Mouse (Mus musculus) stomach, embryonic 14.5 days (tissue): ENCODE results near the gene Zfp146. TPM values are rescaled to one million over a fixed set of nuclear protein-coding genes. Genes with fewer than 3 reads are reported as not detected.

Experiments
- ATAC-seq: fragments of 200-750 bp; cut with Nextera tagmentation; 2 replicates; pipeline ENCODE4 v1.8.0; 2017; ENCODE audit warnings: low read depth, moderate TSS enrichment; ENCODE audit not compliant: insufficient number of reproducible peaks, insufficient read depth, low FRiP score
- H3K27ac ChIP-seq: fragments of 300-500 bp; sonication (generic); 2 replicates; pipeline ENCODE4 v1.5.1; 2014; ENCODE audit warnings: mild to moderate bottlenecking, low read length, moderate library complexity, mixed read lengths
- H3K27me3 ChIP-seq: fragments of 300-500 bp; sonication (generic); 2 replicates; pipeline ENCODE4 v1.6.1; 2014; ENCODE audit warnings: low read length, control low read depth, mixed read lengths; ENCODE audit not compliant: control insufficient read depth, insufficient read depth
- H3K36me3 ChIP-seq: fragments of 300-500 bp; sonication (generic); 2 replicates; pipeline ENCODE4 v1.6.1; 2014; ENCODE audit warnings: mild to moderate bottlenecking, control low read depth, low read length, moderate library complexity, mixed read lengths; ENCODE audit not compliant: control insufficient read depth, insufficient read depth
- H3K4me1 ChIP-seq: fragments of 300-500 bp; sonication (generic); 2 replicates; pipeline ENCODE4 v1.6.1; 2014; ENCODE audit warnings: low read length, control low read depth, mixed read lengths; ENCODE audit not compliant: control insufficient read depth, insufficient read depth
- H3K4me2 ChIP-seq: fragments of 300-500 bp; sonication (generic); replicated peaks from 2 replicates; pipeline ENCODE4 v1.6.1; 2014; ENCODE audit warnings: low read depth, low read length, control low read depth
- H3K4me3 ChIP-seq: fragments of 300-500 bp; sonication (generic); 2 replicates; pipeline ENCODE4 v1.5.1; 2014; ENCODE audit warnings: low read depth, low read length, control low read depth
- H3K9ac ChIP-seq: fragments of 300-500 bp; sonication (generic); replicated peaks from 2 replicates; pipeline ENCODE4 v1.6.1; 2014; ENCODE audit warnings: low read depth, mild to moderate bottlenecking, control low read depth, low read length, moderate library complexity, mixed read lengths
- H3K9me3 ChIP-seq: fragments of 300-500 bp; sonication (generic); 2 replicates; pipeline ENCODE4 v1.6.1; 2016; ENCODE audit warnings: low read depth, low read length, control low read depth; ENCODE audit not compliant: control insufficient read depth
- WGBS: fragments of 180-500 bp; shearing (Covaris S2); extraction: QIAGEN DNeasy Blood & Tissue Kit; methylation state at CpG from one replicate; pipeline ENCODE4 v1.1.7; 2014; 5-methylcytosine and 5-hydroxymethylcytosine counted together
- polyA plus RNA-seq: library from polyadenylated mRNA; unstranded; fragments of >200 nt; fragmentation: Nextera tagmentation; extraction: Ambion mirVana; gene quantifications from 2 replicates; pipeline ENCODE4 v1.2.1, GENCODE M21; 2014

Zfp146 gene
- polyA plus RNA-seq, 1 experiment from 2014 or later = 19.6 TPM

GRCm38 (mm10) chr7:30164745-30165144, 4.8 kb downstream of the Zfp146 start:
- peaks cover 48% of the 10 kb centered on the region for H3K36me3 ChIP-seq
- H3K9ac ChIP-seq = no peak overlapping the region
- H3K4me1 ChIP-seq = peaks cover 4% of the 10 kb centered on the region; the same call in 1 of the 2 replicates
- WGBS = 95% methylated on average over 2 of the region's 2 CpGs
- ATAC-seq = no peak
- H3K4me3 ChIP-seq = no peak overlapping the region
- H3K9me3 ChIP-seq = peaks cover 66% of the 10 kb centered on the region
- H3K4me2 ChIP-seq = no peak overlapping the region
- no peaks in the 10 kb centered on the region for H3K27me3 ChIP-seq
- no peak overlapping the region for H3K27ac ChIP-seq

GRCm38 (mm10) chr7:30163113-30163512, 6.4 kb downstream of the Zfp146 start:
- Histone ChIP-seq H3K27ac (no peak overlapping the region), H3K9me3 (peaks cover 82% of the 10 kb centered on the region), H3K4me2 (no peak overlapping the region), H3K4me1 (peaks cover under 1% of the 10 kb centered on the region; the same call in 1 of the 2 replicates), H3K27me3 (no peaks in the 10 kb centered on the region), H3K4me3 (no peak overlapping the region), H3K36me3 (peaks cover 63% of the 10 kb centered on the region), H3K9ac (no peak overlapping the region)
- ATAC-seq = no peak
- WGBS = 97% methylated on average over 5 of the region's 5 CpGs

GRCm38 (mm10) chr7:30155507-30155906, 14.0 kb downstream of the Zfp146 start:
- Histone ChIP-seq H3K9ac (no peak overlapping the region), H3K4me3 (no peak overlapping the region), H3K36me3 (peaks cover 37% of the 10 kb centered on the region), H3K4me2 (no peak overlapping the region), H3K27me3 (no peaks in the 10 kb centered on the region), H3K27ac (no peak overlapping the region), H3K4me1 (no peaks in the 10 kb centered on the region), H3K9me3 (peaks cover 78% of the 10 kb centered on the region)
- ATAC-seq = no peak
- 96% methylated on average over 3 of the region's 3 CpGs for WGBS

DNA sequence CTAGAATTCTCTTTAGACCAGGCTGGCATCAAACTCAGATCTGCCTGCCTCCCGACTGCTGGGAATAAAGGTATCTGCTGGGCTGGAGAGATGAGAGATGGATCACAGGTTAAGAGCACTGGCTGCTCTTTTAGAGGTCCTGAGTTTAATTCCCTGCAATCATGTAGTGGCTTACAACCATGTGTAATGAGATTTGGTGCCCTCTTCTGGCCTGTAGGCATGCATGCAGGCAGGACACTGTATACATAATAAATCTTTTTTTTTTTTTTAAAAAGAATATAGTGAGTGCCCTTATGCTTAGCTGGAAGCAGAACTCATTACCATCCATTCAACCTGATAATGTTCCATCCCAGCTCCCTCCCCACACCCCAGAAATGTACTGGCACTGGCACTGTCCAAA, 15.5 kb downstream of the Zfp146 start:
- 88% methylated on average over 1 of the region's 1 CpGs for WGBS
- Histone ChIP-seq H3K27me3 (no peaks in the 10 kb centered on the region), H3K4me2 (no peak overlapping the region), H3K9ac (no peak overlapping the region), H3K27ac (no peak overlapping the region), H3K9me3 (peaks cover 81% of the 10 kb centered on the region), H3K4me3 (no peak overlapping the region), H3K4me1 (no peaks in the 10 kb centered on the region), H3K36me3 (peaks cover 25% of the 10 kb centered on the region)
- no peak for ATAC-seq

GRCm38 (mm10) chr7:30147011-30147410, 22.5 kb downstream of the Zfp146 start:
- H3K9ac ChIP-seq = no peak overlapping the region
- H3K4me1 ChIP-seq = 0 out of 2 replicates have a peak, but pooled peaks cover 3% of the 10 kb centered on the region
- no peaks in the 10 kb centered on the region; the same call in 1 of the 2 replicates for H3K36me3 ChIP-seq
- H3K4me3 ChIP-seq = no peak overlapping the region
- no peak overlapping the region for H3K27ac ChIP-seq
- H3K4me2 ChIP-seq = no peak overlapping the region
- H3K27me3 ChIP-seq = no peaks in the 10 kb centered on the region
- 96% methylated on average over 5 of the region's 5 CpGs for WGBS
- ATAC-seq = no peak
- H3K9me3 ChIP-seq = peaks cover 46% of the 10 kb centered on the region

- H3K4me2 ChIP-seq = peak overlapping the region; percentile 55
- 4% methylated on average over 35 of the region's 35 CpGs for WGBS
- H3K27me3 ChIP-seq = no peaks in the 10 kb centered on the region
- no peaks in the 10 kb centered on the region for H3K36me3 ChIP-seq
- peak overlapping the region; percentile 36 for H3K9ac ChIP-seq
- peak overlapping the region; percentile 39 for H3K4me3 ChIP-seq
- peaks cover 16% of the 10 kb centered on the region; the same call in 1 of the 2 replicates for H3K9me3 ChIP-seq
- peak overlapping the region; percentile 79 for H3K27ac ChIP-seq
- ATAC-seq = peak; percentile 94
- 0 out of 2 replicates have a peak, but pooled peaks cover 3% of the 10 kb centered on the region for H3K4me1 ChIP-seq
These were observed 25.9 kb downstream of the Zfp146 start for GRCm38 (mm10) chr7:30143555-30144209.

DNA sequence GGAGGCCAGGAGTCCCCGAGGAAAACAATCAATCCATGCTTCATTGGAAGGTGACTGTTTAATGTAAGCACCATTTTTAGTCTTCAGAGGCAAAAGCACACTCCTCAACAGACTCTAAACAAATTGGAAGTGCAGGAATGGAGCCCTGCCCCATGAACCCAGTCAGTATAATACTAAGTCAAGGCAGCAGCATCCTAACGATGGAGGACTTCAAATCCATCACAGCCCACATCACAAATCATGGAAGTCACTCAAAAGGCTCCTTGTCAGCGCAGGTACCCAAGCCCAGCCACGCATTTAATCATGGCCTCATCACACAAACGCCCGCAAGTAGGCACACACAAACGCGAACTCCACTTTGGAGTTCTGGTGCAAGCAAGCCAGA, 26.4 kb downstream of the Zfp146 start:
- 0 out of 2 replicates have a peak, but pooled peaks cover 3% of the 10 kb centered on the region for H3K4me1 ChIP-seq
- H3K4me3 ChIP-seq = peak overlapping the region; percentile 39
- no peaks in the 10 kb centered on the region for H3K36me3 ChIP-seq
- H3K27ac ChIP-seq = peak overlapping the region; percentile 79
- H3K27me3 ChIP-seq = no peaks in the 10 kb centered on the region
- H3K9me3 ChIP-seq = peaks cover 12% of the 10 kb centered on the region; the same call in 1 of the 2 replicates
- no peak for ATAC-seq
- H3K4me2 ChIP-seq = peak overlapping the region; percentile 55
- H3K9ac ChIP-seq = peak overlapping the region; percentile 36
- 9% methylated on average over 8 of the region's 8 CpGs for WGBS

- Histone ChIP-seq H3K27ac (no peak overlapping the region), H3K4me1 (no peaks in the 10 kb centered on the region), H3K4me2 (no peak overlapping the region), H3K27me3 (no peaks in the 10 kb centered on the region), H3K9ac (no peak overlapping the region), H3K4me3 (no peak overlapping the region), H3K36me3 (peaks cover 18% of the 10 kb centered on the region), H3K9me3 (no peaks in the 10 kb centered on the region; the same call in 1 of the 2 replicates)
- ATAC-seq = no peak
- WGBS = 86% methylated on average over 10 of the region's 10 CpGs
These were observed 32.7 kb downstream of the Zfp146 start for GRCm38 (mm10) chr7:30136826-30137225.

DNA sequence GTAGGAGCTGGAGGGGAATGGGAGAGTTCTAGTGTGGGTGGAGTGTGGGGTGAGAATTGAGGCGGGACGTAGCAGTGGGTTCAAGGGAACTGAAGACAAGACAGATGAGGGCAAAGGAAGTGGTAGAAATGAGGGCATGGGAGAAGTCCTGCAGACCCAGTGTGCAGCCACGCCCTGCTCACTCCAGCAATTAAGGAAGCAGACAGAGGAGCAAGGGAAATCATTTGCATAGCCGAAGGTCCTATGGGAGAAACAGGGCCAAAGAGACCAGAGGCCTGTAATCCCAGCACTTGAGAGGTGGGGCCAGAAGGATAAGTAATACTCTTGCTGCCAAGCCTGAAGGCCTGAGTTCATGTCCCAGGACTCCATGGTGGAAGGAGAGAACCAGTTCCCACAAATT, 37.2 kb downstream of the Zfp146 start:
- Histone ChIP-seq H3K36me3 (peaks cover 32% of the 10 kb centered on the region), H3K4me1 (no peaks in the 10 kb centered on the region), H3K9ac (no peak overlapping the region), H3K4me3 (no peak overlapping the region), H3K27ac (no peak overlapping the region), H3K9me3 (no peaks in the 10 kb centered on the region), H3K27me3 (no peaks in the 10 kb centered on the region), H3K4me2 (no peak overlapping the region)
- no peak for ATAC-seq
- 92% methylated on average over 4 of the region's 4 CpGs for WGBS
